Mouse (Mus musculus) CH12.LX (cell line): Measurements from ENCODE around the gene Ptprs. TPM values are rescaled to one million over a fixed set of nuclear protein-coding genes. Genes with fewer than 3 reads are reported as not detected.

Experiments used
- DNase-seq: peaks from one replicate; pipeline ENCODE4 v3.0.0-alpha.2; 2013; ENCODE audit errors: extremely low read depth
- H3K27ac ChIP-seq: 2 replicates; pipeline ENCODE4 v1.5.1; 2012; ENCODE audit warnings: low read depth, mild to moderate bottlenecking, control low read depth, moderate library complexity; ENCODE audit not compliant: insufficient read depth
- H3K27me3 ChIP-seq: replicated peaks from 2 replicates; pipeline ENCODE3; 2012; ENCODE audit warnings: inconsistent platforms
- H3K36me3 ChIP-seq, 2 experiments: replicated peaks in 1 of 2; 2 replicates each; pipeline versions ENCODE3 to v1.6.1; 2012; ENCODE audit warnings: inconsistent platforms in 1 of 2, low read length in 1 of 2, mild to moderate bottlenecking in 1 of 2, mixed read lengths in 1 of 2, moderate library complexity in 1 of 2; ENCODE audit not compliant: control insufficient read depth in 1 of 2, insufficient read depth in 1 of 2
- H3K4me1 ChIP-seq, 2 experiments: 2 replicates each; pipeline ENCODE4 v1.6.1; 2012; ENCODE audit warnings: inconsistent platforms in 1 of 2, moderate library complexity in 1 of 2; ENCODE audit not compliant: insufficient read depth in 2 of 2, control insufficient read depth in 1 of 2
- H3K4me2 ChIP-seq: 2 replicates; pipeline ENCODE4 v1.6.1; 2012; ENCODE audit warnings: low read depth, mild to moderate bottlenecking, control low read depth; ENCODE audit not compliant: poor library complexity, insufficient read depth, severe bottlenecking
- H3K4me3 ChIP-seq, 3 experiments: fragments of 150-350 bp in 1 of 3; sonication (generic) in 1 of 3; replicated peaks in 1 of 3; 2 replicates each; pipeline versions ENCODE3 to v1.5.1; 2011 to 2012; ENCODE audit warnings: low read depth in 2 of 3, low read length in 2 of 3, mild to moderate bottlenecking in 2 of 3, moderate library complexity in 2 of 3, control low read depth in 1 of 3, improper control_type of control experiment in 1 of 3, inconsistent platforms in 1 of 3, mixed read lengths in 1 of 3; ENCODE audit not compliant: poor library complexity in 1 of 3
- H3K79me2 ChIP-seq: replicated peaks from 2 replicates; pipeline ENCODE4 v1.6.1; 2012; ENCODE audit warnings: mild to moderate bottlenecking, moderate library complexity; ENCODE audit not compliant: control insufficient read depth, poor library complexity, insufficient read depth, severe bottlenecking; ENCODE audit errors: extremely low read depth
- H3K9ac ChIP-seq: 2 replicates; pipeline ENCODE4 v1.6.1; 2012; ENCODE audit warnings: low read depth, mild to moderate bottlenecking, control low read depth, moderate library complexity; ENCODE audit not compliant: insufficient read depth
- H3K9me3 ChIP-seq: replicated peaks from 2 replicates; pipeline ENCODE3; 2012; ENCODE audit warnings: low read length, inconsistent platforms, mixed read lengths
- BHLHE40 ChIP-seq: IDR thresholded peaks from 2 replicates; pipeline ENCODE4 v1.6.1; 2011; ENCODE audit warnings: mild to moderate bottlenecking, low read depth, low read length, improper control_type of control experiment
- CTCF ChIP-seq, 2 experiments: IDR thresholded peaks in 1 of 2; conservative IDR thresholded peaks in 1 of 2; 2 replicates each; pipeline ENCODE4 v1.5.1; 2011 to 2012; ENCODE audit warnings: low read depth in 2 of 2, low read length in 2 of 2, improper control_type of control experiment in 1 of 2, inconsistent platforms in 1 of 2, mild to moderate bottlenecking in 1 of 2, moderate library complexity in 1 of 2
- E2F4 ChIP-seq: IDR thresholded peaks from 2 replicates; pipeline ENCODE4 v1.6.1; 2011; ENCODE audit warnings: low read depth, low read length, improper control_type of control experiment; ENCODE audit not compliant: insufficient replicate concordance
- ELF1 ChIP-seq: IDR thresholded peaks from 2 replicates; pipeline ENCODE4 v1.6.1; 2014; ENCODE audit warnings: low read depth, mild to moderate bottlenecking, inconsistent platforms, low read length, improper control_type of control experiment
- GABPA ChIP-seq: IDR thresholded peaks from 2 replicates; pipeline ENCODE4 v1.6.1; 2012; ENCODE audit warnings: low read depth, low read length, improper control_type of control experiment, inconsistent platforms; ENCODE audit not compliant: insufficient replicate concordance
- MAFK ChIP-seq: IDR thresholded peaks from 2 replicates; pipeline ENCODE4 v1.6.1; 2011; ENCODE audit warnings: low read length, improper control_type of control experiment; ENCODE audit not compliant: insufficient replicate concordance
- MAZ ChIP-seq: IDR thresholded peaks from 2 replicates; pipeline ENCODE4 v1.6.1; 2012; ENCODE audit warnings: low read depth, mild to moderate bottlenecking, inconsistent platforms, low read length, improper control_type of control experiment, moderate library complexity
- MEF2A ChIP-seq: IDR thresholded peaks from 2 replicates; pipeline ENCODE4 v1.6.1; 2014; ENCODE audit warnings: low read depth, mild to moderate bottlenecking, inconsistent platforms, low read length, improper control_type of control experiment, borderline replicate concordance
- MYC ChIP-seq: IDR thresholded peaks from 2 replicates; pipeline ENCODE4 v1.6.1; 2011; ENCODE audit warnings: low read depth, mild to moderate bottlenecking, improper control_type of control experiment, low read length
- RAD21 ChIP-seq: IDR thresholded peaks from 2 replicates; pipeline ENCODE4 v1.6.1; 2011; ENCODE audit warnings: low read depth, mild to moderate bottlenecking, low read length, improper control_type of control experiment, moderate library complexity
- SMC3 ChIP-seq: IDR thresholded peaks from 2 replicates; pipeline ENCODE4 v1.6.1; 2011; ENCODE audit warnings: low read depth, low read length, improper control_type of control experiment
- TBP ChIP-seq: conservative IDR thresholded peaks from 2 replicates; pipeline ENCODE4 v1.6.1; 2011; ENCODE audit warnings: low read depth, low read length, improper control_type of control experiment
- UBTF ChIP-seq: IDR thresholded peaks from 2 replicates; pipeline ENCODE4 v1.6.1; 2012; ENCODE audit warnings: low read depth, mild to moderate bottlenecking, inconsistent platforms, low read length, improper control_type of control experiment, moderate library complexity
- USF1 ChIP-seq: IDR thresholded peaks from 2 replicates; pipeline ENCODE4 v1.6.1; 2014; ENCODE audit warnings: low read depth, mild to moderate bottlenecking, inconsistent platforms, low read length, improper control_type of control experiment
- USF2 ChIP-seq: conservative IDR thresholded peaks from 2 replicates; pipeline ENCODE4 v1.6.1; 2011; ENCODE audit warnings: low read depth, low read length, improper control_type of control experiment
- ZC3H11A ChIP-seq: IDR thresholded peaks from 2 replicates; pipeline ENCODE4 v1.6.1; 2012; ENCODE audit warnings: low read depth, mild to moderate bottlenecking, inconsistent platforms, low read length, improper control_type of control experiment
- ZKSCAN1 ChIP-seq: IDR thresholded peaks from 2 replicates; pipeline ENCODE4 v1.6.1; 2012; ENCODE audit warnings: low read depth, inconsistent platforms, low read length, improper control_type of control experiment, borderline replicate concordance
- dilution Hi-C: fragments of 300-500 bp; cut with MboI; formaldehyde crosslinking; loops from 2 replicates; pipeline ENCODE4 v1.14.3; 2020; ENCODE audit warnings: low sequenced_read_pairs; ENCODE audit not compliant: extremely low pct_unique_long_range_greater_than_20kb, extremely low pct_ligation_motif_present
- in situ Hi-C: fragments of 300-500 bp; cut with MboI; formaldehyde crosslinking; loops from 3 replicates; pipeline ENCODE4 v1.14.3; 2019; ENCODE audit warnings: low sequenced_read_pairs, low pct_ligation_motif_present, low pct_unique_long_range_greater_than_20kb, mixed read lengths
- polyA plus RNA-seq: library from polyadenylated mRNA; unstranded; fragments of >175 nt; gene quantifications from 2 replicates; pipeline ENCODE4 v1.2.1, GENCODE M21; 2012; ENCODE audit warnings: low read depth; ENCODE audit not compliant: insufficient read length
- total RNA-seq, 2 experiments: library from RNA; depleted of rRNA; stranded (reverse); fragments of 300-350 nt in 1 of 2; fragments of >200 nt in 1 of 2; gene quantifications; 2 replicates each; pipeline ENCODE4 v1.2.3; 2012 to 2014

Ptprs gene
- total and polyA plus RNA-seq, 3 experiments = 11.3 to 41.1 (median 27.0) TPM

DNA sequence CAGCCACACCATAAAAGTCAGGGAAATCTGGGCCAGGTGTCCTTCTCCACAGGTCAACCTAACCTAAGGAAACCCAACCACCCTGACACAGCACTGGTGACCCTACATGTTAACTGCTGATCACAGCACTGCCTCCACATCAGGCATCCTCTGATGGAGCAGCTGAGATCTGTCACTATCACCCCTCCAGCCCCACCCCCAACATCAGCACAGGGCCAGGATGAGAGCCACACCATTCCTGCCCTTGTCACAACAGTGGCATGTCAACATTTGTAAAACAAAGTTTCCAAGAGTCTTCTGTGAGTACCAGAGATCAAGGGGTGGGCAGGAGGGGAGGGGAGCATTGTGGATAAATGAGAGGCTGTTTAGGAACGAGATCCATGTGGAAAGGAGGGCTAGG is 12.8 kb downstream of the Ptprs start:
- peaks cover 4% of the 10 kb centered on the region for H3K9me3 ChIP-seq
- no peak overlapping the region for H3K4me3 ChIP-seq
- dilution Hi-C loops = no loop called here
- no peak overlapping the region for H3K27ac ChIP-seq
- TF ChIP-seq CTCF (conservative IDR thresholded peaks at IDR 0.05 in 1 of 2, IDR thresholded peaks at IDR 0.05 in 1 of 2; ENCODE audit: low read depth in 2 of 2, low read length in 2 of 2) (no peak), MAZ (no peak), MAFK (no peak), TBP (no peak), E2F4 (no peak), MYC (no peak), MEF2A (no peak), UBTF (no peak), ZC3H11A (no peak), USF1 (no peak), SMC3 (no peak)
- peaks cover 6% of the 10 kb centered on the region for H3K27me3 ChIP-seq
- H3K36me3 ChIP-seq = peaks cover 0 to 17% of the 10 kb centered on the region in 2 experiments
- H3K4me2 ChIP-seq = no peak overlapping the region
- no peak overlapping the region for H3K9ac ChIP-seq
- peaks cover 0 to 4% of the 10 kb centered on the region in 2 experiments; a peak in 2 of 4 replicates for H3K4me1 ChIP-seq
- in situ Hi-C loops = no loop called here
- no peaks in the 10 kb centered on the region; the same call in 1 of the 2 replicates for H3K79me2 ChIP-seq
- DNase-seq = no peak

DNA sequence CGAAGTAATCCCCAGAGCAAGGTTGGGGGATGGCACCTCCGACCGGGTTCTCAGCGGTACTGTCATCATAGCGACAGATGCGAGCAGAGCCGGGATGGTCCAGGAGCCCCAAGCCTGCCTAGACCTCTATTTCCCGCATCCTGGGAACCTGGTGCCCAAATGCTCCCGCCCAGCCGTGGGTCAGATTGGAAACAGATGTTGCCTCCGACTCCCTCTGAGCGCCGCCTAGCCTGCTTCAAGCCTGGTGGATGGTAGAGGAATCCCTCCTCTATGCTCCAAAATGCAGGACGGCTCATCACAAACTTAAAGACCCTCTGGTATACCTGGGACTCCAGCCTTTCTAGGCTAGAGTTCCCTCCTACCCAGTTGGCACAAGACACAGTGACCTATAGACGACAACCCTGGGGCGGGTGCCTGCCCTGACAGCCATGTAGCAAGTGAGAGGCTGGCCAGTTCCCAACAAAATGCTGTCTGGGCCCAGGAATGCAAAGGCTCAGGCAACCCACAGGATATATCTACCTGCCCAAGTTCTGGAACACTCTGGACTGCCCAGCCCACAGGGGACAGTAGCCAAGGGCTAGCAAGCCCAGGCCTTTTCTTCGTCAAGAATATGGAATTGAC is 13.3 kb downstream of the Ptprs start:
- Histone ChIP-seq H3K27me3 (peaks cover 6% of the 10 kb centered on the region), H3K79me2 (no peaks in the 10 kb centered on the region; the same call in 1 of the 2 replicates), H3K27ac (no peak overlapping the region), H3K4me1 (peaks cover 0 to 4% of the 10 kb centered on the region in 2 experiments; a peak in 2 of 4 replicates), H3K9me3 (no peaks in the 10 kb centered on the region), H3K9ac (no peak overlapping the region), H3K4me2 (peak overlapping the region; percentile 43)
- no peak for DNase-seq
- TF ChIP-seq E2F4 (no peak), ELF1 (no peak), UBTF (no peak), ZKSCAN1 (no peak), ZC3H11A (no peak), GABPA (no peak), USF2 (no peak), RAD21 (no peak), BHLHE40 (no peak)
- TF ChIP-seq, all 38 proteins: peak for 0
- H3K4me3 ChIP-seq = peak overlapping the region in 2 of 3 experiments; percentile 4 to 6
- dilution Hi-C loops = no loop called here
- in situ Hi-C loops = no loop called here
- peaks cover 0 to 16% of the 10 kb centered on the region in 2 experiments for H3K36me3 ChIP-seq
